Mouse (Mus musculus) hindbrain, embryonic 10.5 days (tissue): ENCODE data around the gene Nr2f1. TPM values are rescaled to one million over a fixed set of nuclear protein-coding genes. Genes with fewer than 3 reads are reported as not detected.

Source experiments
- DNase-seq: peaks from one replicate; pipeline ENCODE4 v3.0.0-alpha.2; 2017; ENCODE audit warnings: low spot score
- H3K27ac ChIP-seq: fragments of 300-500 bp; sonication (generic); 2 replicates; pipeline ENCODE4 v1.5.1; 2016; ENCODE audit warnings: mild to moderate bottlenecking, moderate library complexity
- H3K27me3 ChIP-seq: fragments of 300-500 bp; sonication (generic); 2 replicates; pipeline ENCODE4 v1.6.1; 2016; ENCODE audit warnings: mild to moderate bottlenecking; ENCODE audit not compliant: poor library complexity, insufficient read depth, severe bottlenecking
- H3K36me3 ChIP-seq: fragments of 300-500 bp; sonication (generic); 2 replicates; pipeline ENCODE4 v1.6.1; 2016; ENCODE audit warnings: mild to moderate bottlenecking, moderate library complexity
- H3K4me1 ChIP-seq: fragments of 300-500 bp; sonication (generic); replicated peaks from 2 replicates; pipeline ENCODE4 v1.6.1; 2016; ENCODE audit warnings: mild to moderate bottlenecking
- H3K4me3 ChIP-seq: fragments of 300-500 bp; sonication (generic); 2 replicates; pipeline ENCODE4 v1.5.1; 2016; ENCODE audit warnings: mild to moderate bottlenecking, moderate library complexity
- H3K9me3 ChIP-seq: fragments of 300-500 bp; sonication (generic); 2 replicates; pipeline ENCODE4 v1.6.1; 2016; ENCODE audit warnings: mild to moderate bottlenecking, moderate library complexity
- WGBS: fragments of 180-500 bp; shearing (Covaris S2); methylation state at CpG from one replicate; pipeline ENCODE4 v1.1.7; 2016; 5-methylcytosine and 5-hydroxymethylcytosine counted together
- polyA plus RNA-seq: library from polyadenylated mRNA; unstranded; fragments of >200 nt; fragmentation: Nextera tagmentation; extraction: Ambion mirVana; gene quantifications from 2 replicates; pipeline ENCODE4 v1.2.1, GENCODE M21; 2016

The Nr2f1 gene
- polyA plus RNA-seq, 1 experiment from 2014 or later, result 69.0 TPM

- Histone ChIP-seq H3K27me3 (peaks cover 24% of the 10 kb centered on the region), H3K9me3 (no peaks in the 10 kb centered on the region), H3K27ac (peak overlapping the region; percentile 100), H3K36me3 (peaks cover 38% of the 10 kb centered on the region), H3K4me1 (peaks cover 11% of the 10 kb centered on the region), H3K4me3 (peak overlapping the region; percentile 97)
- DNase-seq, result peak; percentile 67
- WGBS, result under 1% methylated on average over 32 of the region's 33 CpGs
Measured at GRCm38 (mm10) chr13:78197819-78198390, 1.7 kb downstream of the Nr2f1 start.

- no peaks in the 10 kb centered on the region for H3K9me3 ChIP-seq
- peaks cover 43% of the 10 kb centered on the region for H3K36me3 ChIP-seq
- peaks cover 30% of the 10 kb centered on the region for H3K27me3 ChIP-seq
- H3K4me1 ChIP-seq, result peaks cover 16% of the 10 kb centered on the region
- DNase-seq, result peak; percentile 31
- under 1% methylated on average over 9 of the region's 9 CpGs for WGBS
- peak overlapping the region; percentile 97 for H3K4me3 ChIP-seq
- peak overlapping the region; percentile 100 for H3K27ac ChIP-seq
Measured at GRCm38 (mm10) chr13:78197286-78197818, 2.2 kb downstream of the Nr2f1 start.

GRCm38 (mm10) chr13:78196236-78196796, 3.2 kb downstream of the Nr2f1 start:
- Histone ChIP-seq H3K27me3 (peaks cover 39% of the 10 kb centered on the region), H3K4me3 (peak overlapping the region; percentile 97), H3K27ac (peak overlapping the region; percentile 100), H3K36me3 (peaks cover 53% of the 10 kb centered on the region), H3K9me3 (no peaks in the 10 kb centered on the region), H3K4me1 (peaks cover 27% of the 10 kb centered on the region)
- WGBS, result 4% methylated on average over 7 of the region's 7 CpGs
- peak; percentile 22 for DNase-seq

GRCm38 (mm10) chr13:78195601-78196115, 3.9 kb downstream of the Nr2f1 start:
- Histone ChIP-seq H3K4me3 (peak overlapping the region; percentile 97), H3K9me3 (no peaks in the 10 kb centered on the region), H3K27ac (peak overlapping the region; percentile 100), H3K27me3 (peaks cover 46% of the 10 kb centered on the region), H3K4me1 (peaks cover 33% of the 10 kb centered on the region), H3K36me3 (peaks cover 60% of the 10 kb centered on the region)
- no peak for DNase-seq
- WGBS, result under 1% methylated on average over 13 of the region's 13 CpGs

GRCm38 (mm10) chr13:78194850-78195600, 4.5 kb downstream of the Nr2f1 start:
- Histone ChIP-seq H3K4me1 (peaks cover 39% of the 10 kb centered on the region), H3K9me3 (no peaks in the 10 kb centered on the region), H3K27ac (peak overlapping the region; percentile 100), H3K36me3 (peaks cover 66% of the 10 kb centered on the region), H3K27me3 (peaks cover 52% of the 10 kb centered on the region), H3K4me3 (peak overlapping the region; percentile 97)
- peak; percentile 62 for DNase-seq
- WGBS, result 2% methylated on average over 64 of the region's 64 CpGs

- Histone ChIP-seq H3K36me3 (peaks cover 74% of the 10 kb centered on the region), H3K27me3 (peaks cover 59% of the 10 kb centered on the region), H3K4me3 (peak overlapping the region; percentile 97), H3K4me1 (peaks cover 47% of the 10 kb centered on the region), H3K27ac (peak overlapping the region; percentile 100), H3K9me3 (no peaks in the 10 kb centered on the region)
- DNase-seq, result no peak
- WGBS, result 5% methylated on average over 26 of the region's 26 CpGs
Measured at GRCm38 (mm10) chr13:78194135-78194849, 5.3 kb downstream of the Nr2f1 start.

- H3K9me3 ChIP-seq, result no peaks in the 10 kb centered on the region
- peaks cover 55% of the 10 kb centered on the region for H3K4me1 ChIP-seq
- 14% methylated on average over 4 of the region's 4 CpGs for WGBS
- peaks cover 66% of the 10 kb centered on the region for H3K27me3 ChIP-seq
- no peak for DNase-seq
- H3K27ac ChIP-seq, result peak overlapping the region; percentile 100
- H3K4me3 ChIP-seq, result peak overlapping the region; percentile 97
- peaks cover 79% of the 10 kb centered on the region for H3K36me3 ChIP-seq
Measured at GRCm38 (mm10) chr13:78193211-78193610, 6.3 kb downstream of the Nr2f1 start.

- WGBS, result 34% methylated on average over 10 of the region's 10 CpGs
- Histone ChIP-seq H3K9me3 (no peaks in the 10 kb centered on the region), H3K4me1 (peaks cover 84% of the 10 kb centered on the region), H3K4me3 (peak overlapping the region; percentile 97), H3K36me3 (peaks cover 78% of the 10 kb centered on the region), H3K27me3 (peaks cover 90% of the 10 kb centered on the region), H3K27ac (peak overlapping the region; percentile 100)
- no peak for DNase-seq
Measured at GRCm38 (mm10) chr13:78189586-78189985, 10.0 kb downstream of the Nr2f1 start.

- Histone ChIP-seq H3K9me3 (no peaks in the 10 kb centered on the region), H3K27ac (peak overlapping the region; percentile 95), H3K27me3 (peaks cover 88% of the 10 kb centered on the region), H3K36me3 (peaks cover 60% of the 10 kb centered on the region), H3K4me3 (peak overlapping the region; percentile 35), H3K4me1 (peaks cover 96% of the 10 kb centered on the region)
- WGBS, result 35% methylated on average over 5 of the region's 5 CpGs
- DNase-seq, result no peak
Measured at GRCm38 (mm10) chr13:78187833-78188232, 11.7 kb downstream of the Nr2f1 start.

GRCm38 (mm10) chr13:78186340-78186946, 13.1 kb downstream of the Nr2f1 start:
- 16% methylated on average over 12 of the region's 12 CpGs for WGBS
- Histone ChIP-seq H3K27ac (peak overlapping the region; percentile 95), H3K4me1 (peaks cover 97% of the 10 kb centered on the region), H3K27me3 (peaks cover 89% of the 10 kb centered on the region), H3K36me3 (peaks cover 47% of the 10 kb centered on the region), H3K9me3 (no peaks in the 10 kb centered on the region), H3K4me3 (peak overlapping the region; percentile 35)
- peak; percentile 62 for DNase-seq

- H3K4me3 ChIP-seq, result peak overlapping the region; percentile 62
- H3K9me3 ChIP-seq, result no peaks in the 10 kb centered on the region
- H3K27ac ChIP-seq, result peak overlapping the region; percentile 95
- H3K4me1 ChIP-seq, result peaks cover 96% of the 10 kb centered on the region
- 2% methylated on average over 14 of the region's 14 CpGs for WGBS
- peaks cover 87% of the 10 kb centered on the region for H3K27me3 ChIP-seq
- no peak for DNase-seq
- peaks cover 32% of the 10 kb centered on the region for H3K36me3 ChIP-seq
Measured at GRCm38 (mm10) chr13:78184786-78185466, 14.6 kb downstream of the Nr2f1 start.
